ENCODE assay signal across 21 mouse cellular contexts in genomic region chr11:80976239-80976855, GRCm38 (mm10).
DNase-seq lines count a peak whose midpoint lies in the region; ATAC-seq and TF ChIP-seq lines count a peak whose summit lies in the region.
"Had no signal": no experiment of that assay in that cellular context is flagged by ENCODE, and none has a peak within 500 bp of the region (broad histone marks: within the 10 kb centered on the region; RNA-seq: fewer than 3 reads in every experiment).

No protein-coding gene starts in this region.

- no peaks in the 10 kb centered on the region for H3K9me3 ChIP-seq in kidney, postnatal 0 days (replicated peaks; ENCODE audit: low read length)
- H3K9me3 ChIP-seq in midbrain, embryonic 11.5 days (ENCODE audit: control insufficient read depth, low read length): no peaks in the 10 kb centered on the region
- H3K9me3 ChIP-seq: embryonic facial prominence, embryonic 13.5 days; heart, embryonic 12.5 days; kidney, embryonic 15.5 days; midbrain, embryonic 10.5 days; neural tube, embryonic 13.5 days; stomach, embryonic 15.5 days had no signal

- H3K27ac ChIP-seq in kidney, postnatal 0 days: no peak overlapping the region
- no peak overlapping the region for H3K27ac ChIP-seq in midbrain, embryonic 11.5 days (ENCODE audit: low read depth, low read length)
- H3K27ac ChIP-seq: embryonic facial prominence, embryonic 13.5 days; kidney, embryonic 15.5 days; midbrain, embryonic 10.5 days; neural tube, embryonic 13.5 days; stomach, embryonic 15.5 days had no signal

- H3K4me1 ChIP-seq in kidney, postnatal 0 days (replicated peaks; ENCODE audit: insufficient read depth, low read length): no peaks in the 10 kb centered on the region
- no peaks in the 10 kb centered on the region for H3K4me1 ChIP-seq in midbrain, embryonic 11.5 days (ENCODE audit: control insufficient read depth, insufficient read depth, low read length)
- H3K4me1 ChIP-seq: heart, embryonic 12.5 days; neural tube, embryonic 13.5 days; stomach, embryonic 15.5 days had no signal

- DNase-seq in embryo, embryonic 10 days (ENCODE audit: low spot score): peak; percentile 33
- DNase-seq in embryo, embryonic 11 days: no peak
- peak; percentile 51 for DNase-seq in kidney, postnatal 0 days (ENCODE audit: low spot score)
- DNase-seq in kidney, adult 8-10 months: no peak
- peak; percentile 30 for DNase-seq in urinary bladder, postnatal 25 days (ENCODE audit: low spot score)
- no peak for DNase-seq in urinary bladder, adult 2 months (ENCODE audit: low spot score)
- no peak for DNase-seq in midbrain, embryonic 11.5 days (ENCODE audit: low spot score, missing footprints)
- DNase-seq in left cerebral cortex, adult 18-20 months (ENCODE audit: low spot score in 2 of 2): no peak
- DNase-seq: cerebellum, adult 11 months; cerebellum, postnatal 14 days; forebrain, postnatal 0 days; right cerebral cortex, postnatal 14 days had no signal

- no peaks in the 10 kb centered on the region for H3K27me3 ChIP-seq in kidney, postnatal 0 days (ENCODE audit: insufficient read depth, low read length)
- H3K27me3 ChIP-seq in midbrain, embryonic 11.5 days (ENCODE audit: control insufficient read depth, insufficient read depth, low read length): no peaks in the 10 kb centered on the region
- H3K27me3 ChIP-seq: embryonic facial prominence, embryonic 13.5 days; heart, embryonic 12.5 days; kidney, embryonic 15.5 days; neural tube, embryonic 13.5 days; stomach, embryonic 15.5 days had no signal

- H3K9ac ChIP-seq in kidney, postnatal 0 days (ENCODE audit: low read depth, low read length): no peak overlapping the region
- H3K9ac ChIP-seq in midbrain, embryonic 11.5 days (ENCODE audit: low read length): no peak overlapping the region
- H3K9ac ChIP-seq: embryonic facial prominence, embryonic 13.5 days; forebrain, postnatal 0 days; heart, embryonic 12.5 days; kidney, embryonic 15.5 days; neural tube, embryonic 13.5 days; stomach, embryonic 15.5 days had no signal

- H3K4me2 ChIP-seq in kidney, postnatal 0 days (ENCODE audit: low read length): no peak overlapping the region
- no peak overlapping the region for H3K4me2 ChIP-seq in midbrain, embryonic 11.5 days
- H3K4me2 ChIP-seq: embryonic facial prominence, embryonic 13.5 days; heart, embryonic 12.5 days; kidney, embryonic 15.5 days; liver, embryonic 11.5 days; neural tube, embryonic 13.5 days; stomach, embryonic 15.5 days had no signal

- H3K36me3 ChIP-seq in kidney, postnatal 0 days (ENCODE audit: insufficient read depth, low read length): no peaks in the 10 kb centered on the region
- H3K36me3 ChIP-seq in midbrain, embryonic 11.5 days (ENCODE audit: control insufficient read depth, insufficient read depth, low read length): no peaks in the 10 kb centered on the region
- H3K36me3 ChIP-seq: embryonic facial prominence, embryonic 13.5 days; heart, embryonic 12.5 days; kidney, embryonic 15.5 days; midbrain, embryonic 10.5 days; neural tube, embryonic 13.5 days; stomach, embryonic 15.5 days had no signal

- 36% methylated on average over 9 of the region's 9 CpGs for WGBS in kidney, postnatal 0 days
- WGBS in midbrain, embryonic 11.5 days: 62% methylated on average over 9 of the region's 9 CpGs

- no peak for TF ChIP-seq CTCF in kidney, postnatal 0 days (IDR thresholded peaks at IDR 0.05; ENCODE audit: low read depth)

- no peak overlapping the region for H3K4me3 ChIP-seq in kidney, postnatal 0 days (replicated peaks; ENCODE audit: low read depth, low read length)
- H3K4me3 ChIP-seq in midbrain, embryonic 11.5 days (ENCODE audit: low read depth, low read length): no peak overlapping the region
- H3K4me3 ChIP-seq: embryonic facial prominence, embryonic 13.5 days; heart, embryonic 12.5 days; kidney, embryonic 15.5 days; midbrain, embryonic 10.5 days; neural tube, embryonic 13.5 days; stomach, embryonic 15.5 days had no signal

- no peak; the same call in 1 of the 2 replicates for ATAC-seq in kidney, postnatal 0 days (replicated peaks; ENCODE audit: low FRiP score, low read depth)
- ATAC-seq in midbrain, embryonic 11.5 days (ENCODE audit: low FRiP score): no peak
- ATAC-seq: forebrain, postnatal 0 days; hindbrain, embryonic 16.5 days; Patski had no signal

Comparison
In these comparisons a context has a peak if more than half of its experiments do, and no peak if none do; other contexts are left out.
1. DNase-seq: peak in embryo, embryonic 10 days (single experiment), kidney, postnatal 0 days (single experiment) and urinary bladder, postnatal 25 days (single experiment); none in embryo, embryonic 11 days (single experiment), kidney, adult 8-10 months (0 of 2), urinary bladder, adult 2 months (single experiment), midbrain, embryonic 11.5 days (single experiment) and left cerebral cortex, adult 18-20 months (0 of 2).